Mouse (Mus musculus) intestine, postnatal 0 days (tissue): Measurements from ENCODE around the gene Nprl2. TPM values are rescaled to one million over a fixed set of nuclear protein-coding genes. Genes with fewer than 3 reads are reported as not detected.
A peak's percentile ranks its signal among the peaks of the same experiment; 100 is the strongest.

Source experiments
- ATAC-seq: fragments of 200-750 bp; cut with Nextera tagmentation; 2 replicates; pipeline ENCODE4 v1.8.0; 2017; ENCODE audit warnings: mild to moderate bottlenecking, moderate TSS enrichment, moderate library complexity
- H3K27ac ChIP-seq: fragments of 300-500 bp; sonication (generic); 2 replicates; pipeline ENCODE4 v1.5.1; 2014; ENCODE audit warnings: mild to moderate bottlenecking, low read depth, low read length, moderate library complexity
- H3K27me3 ChIP-seq: fragments of 300-500 bp; sonication (generic); replicated peaks from 2 replicates; pipeline ENCODE4 v1.6.1; 2014; ENCODE audit warnings: low read length, mixed read lengths; ENCODE audit not compliant: control insufficient read depth, insufficient read depth
- H3K36me3 ChIP-seq: fragments of 300-500 bp; sonication (generic); 2 replicates; pipeline ENCODE4 v1.6.1; 2014; ENCODE audit warnings: mild to moderate bottlenecking, moderate library complexity; ENCODE audit not compliant: control insufficient read depth, insufficient read depth
- H3K4me1 ChIP-seq: fragments of 300-500 bp; sonication (generic); replicated peaks from 2 replicates; pipeline ENCODE4 v1.6.1; 2014; ENCODE audit warnings: antibody characterized with exemption, low read length, mixed read lengths; ENCODE audit not compliant: control insufficient read depth, insufficient read depth
- H3K4me2 ChIP-seq: fragments of 300-500 bp; sonication (generic); replicated peaks from 2 replicates; pipeline ENCODE4 v1.6.1; 2014; ENCODE audit warnings: low read depth, mild to moderate bottlenecking, moderate library complexity
- H3K4me3 ChIP-seq: fragments of 300-500 bp; sonication (generic); 2 replicates; pipeline ENCODE4 v1.5.1; 2014; ENCODE audit warnings: low read depth, low read length
- H3K9ac ChIP-seq: fragments of 300-500 bp; sonication (generic); 2 replicates; pipeline ENCODE4 v1.6.1; 2014; ENCODE audit warnings: mild to moderate bottlenecking, low read depth, low read length
- H3K9me3 ChIP-seq: fragments of 300-500 bp; sonication (generic); 2 replicates; pipeline ENCODE4 v1.6.1; 2016; ENCODE audit warnings: mixed run types; ENCODE audit not compliant: control insufficient read depth
- CTCF ChIP-seq: sonication (generic); IDR thresholded peaks from 2 replicates; pipeline ENCODE4 v1.5.1; 2016; ENCODE audit warnings: low read depth, mild to moderate bottlenecking, control low read depth, antibody characterized with exemption, moderate library complexity
- WGBS: fragments of 180-500 bp; shearing (Covaris S2); extraction: QIAGEN DNeasy Blood & Tissue Kit; methylation state at CpG from one replicate; pipeline ENCODE4 v1.1.7; 2014; 5-methylcytosine and 5-hydroxymethylcytosine counted together
- polyA plus RNA-seq: library from polyadenylated mRNA; unstranded; fragments of >200 nt; fragmentation: Nextera tagmentation; extraction: Ambion mirVana; gene quantifications from 2 replicates; pipeline ENCODE4 v1.2.1, GENCODE M21; 2015

The Nprl2 gene
- polyA plus RNA-seq, 1 experiment from 2014 or later = 20.0 TPM

DNA sequence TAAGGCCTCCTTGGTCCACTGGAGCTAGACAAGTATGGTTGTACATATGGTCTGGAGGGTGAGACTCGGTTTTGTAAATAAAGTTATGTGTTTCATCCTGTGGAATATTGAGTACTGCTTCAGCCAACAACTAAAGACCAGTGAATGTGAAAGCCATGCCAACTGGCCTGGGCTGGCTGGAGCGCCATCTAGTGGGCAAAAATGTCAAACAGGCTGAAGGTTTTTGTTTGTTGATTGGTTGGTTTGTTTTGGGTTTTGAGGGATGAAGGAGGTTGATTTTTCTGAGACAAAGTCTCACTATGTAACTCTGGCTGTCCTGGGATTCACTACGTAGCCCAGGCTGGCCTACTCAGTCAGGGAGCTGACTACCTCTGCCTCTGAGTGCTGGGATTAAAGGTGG lies 3.6 kb downstream of the Nprl2 start:
- whole genome bisulfite sequencing = 8% methylated on average over 3 of the region's 3 CpGs
- Histone ChIP-seq H3K27ac (no peak overlapping the region), H3K9me3 (no peaks in the 10 kb centered on the region), H3K4me3 (no peak overlapping the region), H3K36me3 (peaks cover 12% of the 10 kb centered on the region; the same call in 1 of the 2 replicates), H3K4me2 (no peak overlapping the region), H3K4me1 (no peaks in the 10 kb centered on the region; the same call in none of the 2 replicates), H3K9ac (no peak overlapping the region), H3K27me3 (no peaks in the 10 kb centered on the region)
- no peak for ATAC-seq
- peak; percentile 96 for TF ChIP-seq CTCF

DNA sequence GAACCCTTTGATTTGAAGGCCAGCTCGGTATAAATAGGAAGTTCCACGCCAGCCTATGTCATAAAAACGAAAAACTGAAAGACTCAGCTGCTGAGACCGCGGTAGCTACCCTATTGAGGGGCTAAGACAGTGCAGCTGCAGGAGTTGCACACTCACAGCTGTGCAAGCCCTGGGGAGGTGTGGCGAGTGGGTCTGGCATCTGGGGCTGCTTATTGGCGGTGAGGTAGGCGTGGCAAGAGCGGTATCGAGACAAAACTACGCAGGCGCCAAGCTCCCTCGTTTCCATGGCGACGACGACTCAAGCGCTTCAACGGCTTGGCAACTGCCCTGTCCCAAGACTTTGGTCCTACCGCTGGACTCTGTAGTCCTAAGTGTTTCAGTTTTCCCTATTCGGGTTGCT lies 5.0 kb downstream of the Nprl2 start, which contains the start of gene Zmynd10:
Gene Zmynd10, plus strand, starts transcription at position 273 of the 400 bp plus-strand sequence.
- Histone ChIP-seq H3K27ac (no peak within 1 kb of the TSS), H3K27me3 (no peaks in the 10 kb centered on the region), H3K36me3 (peaks cover 12% of the 10 kb centered on the region; the same call in 1 of the 2 replicates), H3K9ac (no peak within 1 kb of the TSS), H3K9me3 (no peaks in the 10 kb centered on the region), H3K4me1 (peaks cover 10% of the 10 kb centered on the region; the same call in 1 of the 2 replicates), H3K4me3 (no peak within 1 kb of the TSS), H3K4me2 (peak within 1 kb of the TSS; percentile 48)
- peak; percentile 47 for ATAC-seq
- 3% methylated on average over 20 of the region's 20 CpGs for WGBS
- no peak for TF ChIP-seq CTCF

DNA sequence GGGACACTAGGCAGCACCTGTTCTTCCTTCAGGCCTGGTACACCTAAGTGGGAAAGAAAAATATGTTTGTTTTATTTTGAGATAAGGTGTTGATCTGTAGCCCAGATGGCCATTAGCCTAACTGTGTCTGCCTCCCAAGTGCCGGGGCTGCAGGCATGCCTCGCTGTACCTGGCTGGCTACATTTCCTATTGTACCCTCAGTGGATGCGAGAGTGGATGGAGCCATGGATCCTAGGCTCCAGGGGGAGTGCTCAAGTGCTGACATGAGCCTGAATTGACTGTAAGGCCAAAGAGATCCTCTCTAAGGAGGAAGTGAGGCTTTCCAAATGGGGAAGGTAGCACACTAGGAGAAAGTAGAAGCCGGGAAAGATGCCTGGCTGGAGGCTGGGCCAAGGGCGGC lies 5.9 kb downstream of the Nprl2 start:
- Histone ChIP-seq H3K9ac (no peak overlapping the region), H3K4me3 (no peak overlapping the region), H3K27ac (no peak overlapping the region), H3K27me3 (no peaks in the 10 kb centered on the region), H3K4me2 (no peak overlapping the region), H3K9me3 (no peaks in the 10 kb centered on the region), H3K36me3 (peaks cover 12% of the 10 kb centered on the region; the same call in 1 of the 2 replicates), H3K4me1 (peaks cover 10% of the 10 kb centered on the region; the same call in 1 of the 2 replicates)
- WGBS = 78% methylated on average over 5 of the region's 5 CpGs
- no peak for ATAC-seq
- no peak for TF ChIP-seq CTCF

DNA sequence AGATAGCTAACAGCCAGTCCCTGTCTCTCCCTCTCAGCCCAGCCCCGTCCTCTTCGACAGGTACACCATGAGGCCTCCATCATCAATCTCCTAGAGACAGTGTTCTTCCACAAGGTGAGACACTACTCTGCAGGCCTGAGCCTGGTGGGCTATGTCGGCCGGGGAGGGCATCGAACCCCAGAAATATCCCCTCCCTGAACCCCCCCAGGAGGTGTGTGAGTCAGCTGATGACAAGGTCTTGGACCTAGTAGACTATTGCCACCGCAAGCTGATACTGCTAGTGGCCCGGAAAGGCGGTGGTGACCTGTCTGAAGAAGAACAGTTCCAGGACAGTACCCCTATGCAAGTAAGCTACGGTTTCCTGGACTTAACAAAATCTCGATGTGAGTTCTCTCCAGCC lies 6.8 kb downstream of the Nprl2 start:
- H3K9me3 ChIP-seq = no peaks in the 10 kb centered on the region
- H3K9ac ChIP-seq = no peak overlapping the region
- no peak for ATAC-seq
- H3K36me3 ChIP-seq = peaks cover 12% of the 10 kb centered on the region; the same call in 1 of the 2 replicates
- H3K4me3 ChIP-seq = no peak overlapping the region
- H3K4me1 ChIP-seq = peaks cover 16% of the 10 kb centered on the region; the same call in 1 of the 2 replicates
- TF ChIP-seq CTCF = no peak
- no peaks in the 10 kb centered on the region for H3K27me3 ChIP-seq
- 89% methylated on average over 10 of the region's 10 CpGs for WGBS
- H3K4me2 ChIP-seq = no peak overlapping the region
- H3K27ac ChIP-seq = no peak overlapping the region

DNA sequence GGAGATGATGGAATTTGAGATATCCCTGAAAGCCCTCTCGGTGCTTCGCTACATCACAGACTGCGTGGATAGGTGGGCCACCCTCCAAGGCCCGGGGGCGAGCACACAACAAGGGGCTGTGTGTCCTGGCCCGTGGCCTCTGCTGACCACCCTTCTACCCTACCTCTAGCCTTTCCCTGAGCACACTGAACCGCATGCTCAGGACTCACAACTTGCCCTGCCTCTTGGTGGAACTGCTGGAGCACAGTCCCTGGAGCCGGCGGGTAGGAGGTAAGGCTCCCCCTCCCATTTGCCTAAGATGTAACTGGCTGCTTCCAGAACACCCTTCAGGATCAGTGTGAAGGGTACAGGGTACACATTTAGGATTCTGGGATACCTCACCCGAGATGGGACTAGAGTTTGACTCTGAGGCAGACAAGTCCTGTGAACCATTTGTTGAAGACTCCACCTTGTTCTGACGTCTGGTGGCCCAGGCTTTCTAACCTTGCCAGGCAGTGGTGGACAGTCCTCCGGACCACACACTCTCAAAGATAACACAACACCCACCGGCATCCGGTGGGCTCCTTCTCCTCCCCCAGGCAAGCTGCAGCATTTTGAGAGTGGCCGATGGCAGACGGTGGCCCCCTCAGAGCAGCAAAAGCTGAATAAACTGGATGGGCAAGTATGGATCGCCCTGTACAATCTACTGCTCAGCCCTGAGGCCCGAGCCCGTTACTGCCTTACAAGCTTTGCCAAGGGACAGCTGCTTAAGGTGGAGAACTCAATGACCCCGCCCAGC lies 7.5 kb downstream of the Nprl2 start:
- no peaks in the 10 kb centered on the region for H3K9me3 ChIP-seq
- no peak overlapping the region for H3K27ac ChIP-seq
- H3K4me2 ChIP-seq = no peak overlapping the region
- H3K27me3 ChIP-seq = no peaks in the 10 kb centered on the region
- no peak for ATAC-seq
- H3K36me3 ChIP-seq = peaks cover 5% of the 10 kb centered on the region; the same call in 1 of the 2 replicates
- 84% methylated on average over 20 of the region's 20 CpGs for whole genome bisulfite sequencing
- peaks cover 17% of the 10 kb centered on the region; the same call in 1 of the 2 replicates for H3K4me1 ChIP-seq
- TF ChIP-seq CTCF = no peak
- no peak overlapping the region for H3K4me3 ChIP-seq
- no peak overlapping the region for H3K9ac ChIP-seq

DNA sequence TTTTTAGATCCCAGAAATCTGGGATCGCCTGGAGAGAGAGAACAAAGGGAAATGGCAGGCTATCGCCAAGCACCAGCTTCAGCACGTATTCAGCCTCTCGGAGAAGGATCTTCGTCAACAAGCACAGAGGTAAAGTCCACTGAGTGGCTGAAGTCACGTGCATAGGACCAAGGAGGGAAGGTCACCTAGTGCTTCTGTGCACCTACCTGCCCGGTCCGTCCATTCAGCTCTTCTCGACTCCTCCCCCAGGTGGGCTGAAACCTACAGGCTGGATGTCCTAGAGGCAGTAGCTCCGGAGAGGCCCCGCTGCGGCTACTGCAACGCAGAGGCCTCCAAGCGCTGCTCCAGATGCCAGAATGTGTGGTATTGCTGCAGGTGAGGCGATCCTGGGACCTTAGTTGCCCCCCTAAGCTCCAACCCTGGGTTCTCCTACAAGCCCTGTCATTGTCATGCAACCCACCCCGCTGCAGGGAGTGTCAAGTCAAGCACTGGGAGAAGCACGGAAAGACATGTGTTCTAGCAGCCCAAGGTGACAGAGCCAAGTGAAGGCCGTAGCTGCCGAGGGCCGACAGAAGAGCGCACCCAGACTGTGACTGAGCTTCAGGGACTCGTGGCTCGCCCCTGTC lies 8.6 kb downstream of the Nprl2 start:
- H3K4me2 ChIP-seq = peak overlapping the region; percentile 86
- H3K4me1 ChIP-seq = peaks cover 17% of the 10 kb centered on the region; the same call in 1 of the 2 replicates
- H3K9ac ChIP-seq = peak overlapping the region; percentile 50; the same call in 1 of the 2 replicates
- no peak for TF ChIP-seq CTCF
- no peak for ATAC-seq
- 31% methylated on average over 23 of the region's 23 CpGs for WGBS
- H3K4me3 ChIP-seq = peak overlapping the region; percentile 41
- H3K36me3 ChIP-seq = no peaks in the 10 kb centered on the region; the same call in 1 of the 2 replicates
- no peaks in the 10 kb centered on the region for H3K9me3 ChIP-seq
- H3K27ac ChIP-seq = peak overlapping the region; percentile 73
- H3K27me3 ChIP-seq = no peaks in the 10 kb centered on the region
